Mouse (Mus musculus): Measurements from ENCODE around the gene Senp2. TPM values are rescaled to one million over a fixed set of nuclear protein-coding genes. Genes with fewer than 3 reads are reported as not detected.
"Not testable (repeated sequence)": the region's sequence is repeated elsewhere in the genome, so short reads cannot be mapped to it uniquely, and the experiment has no call there.

Senp2 gene
- total RNA-seq (2022), result 10 to 100 TPM; 76.1 to 92.0 (median 84.2) TPM

GRCm38 (mm10) chr16:22009099-22009584, at the start of gene Senp2:
Gene Senp2 (plus strand): TSS chr16:22009484.
- peak; percentile 100 for DNase-seq (ENCODE audit: low spot score in 2 of 2)

DNA sequence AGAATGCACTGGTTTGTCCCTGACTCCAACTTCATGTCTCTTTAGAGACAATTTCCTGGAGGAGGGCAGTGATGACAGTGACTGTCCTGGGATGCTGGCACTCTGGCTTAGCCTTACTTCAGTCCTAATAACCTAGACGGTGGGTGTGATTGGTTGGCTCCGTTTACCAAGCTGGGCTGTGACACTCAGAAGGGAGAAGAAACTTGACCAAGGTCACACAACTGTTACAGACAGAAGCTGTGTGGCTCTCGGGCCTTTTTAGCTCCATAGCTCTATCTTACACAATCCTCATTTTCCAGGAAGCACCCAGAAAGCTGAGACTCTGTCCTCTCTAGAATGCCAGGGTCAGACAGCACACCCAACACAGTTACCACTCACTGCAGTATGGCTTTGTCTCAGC, 43.7 kb upstream of the Senp2 start:
- DNase-seq (ENCODE audit: low spot score in 2 of 2), result no peak

- no peak for DNase-seq (ENCODE audit: low spot score in 2 of 2)
Measured at GRCm38 (mm10) chr16:21969874-21970273, 39.4 kb upstream of the Senp2 start.

DNA sequence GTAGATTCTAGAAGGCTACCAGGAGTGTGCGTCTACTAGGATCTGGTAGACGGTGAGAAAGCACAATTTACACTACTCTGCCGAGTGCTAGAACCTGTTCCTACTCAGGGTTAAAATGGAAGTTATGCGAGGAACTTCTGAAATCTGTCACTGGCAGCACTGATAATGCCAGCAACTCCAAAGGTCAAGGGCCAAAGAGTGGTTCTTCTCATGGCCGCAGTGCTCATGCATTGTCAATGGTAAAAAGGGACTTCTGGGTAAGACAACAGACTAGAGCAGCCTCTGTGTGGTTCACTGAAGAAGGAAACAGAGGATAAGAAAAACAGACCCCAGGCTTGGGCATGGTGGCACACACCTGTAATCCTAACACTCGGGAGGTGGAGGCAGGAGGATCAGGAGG, 38.7 kb upstream of the Senp2 start:
- DNase-seq (ENCODE audit: low spot score in 2 of 2), result no peak

DNA sequence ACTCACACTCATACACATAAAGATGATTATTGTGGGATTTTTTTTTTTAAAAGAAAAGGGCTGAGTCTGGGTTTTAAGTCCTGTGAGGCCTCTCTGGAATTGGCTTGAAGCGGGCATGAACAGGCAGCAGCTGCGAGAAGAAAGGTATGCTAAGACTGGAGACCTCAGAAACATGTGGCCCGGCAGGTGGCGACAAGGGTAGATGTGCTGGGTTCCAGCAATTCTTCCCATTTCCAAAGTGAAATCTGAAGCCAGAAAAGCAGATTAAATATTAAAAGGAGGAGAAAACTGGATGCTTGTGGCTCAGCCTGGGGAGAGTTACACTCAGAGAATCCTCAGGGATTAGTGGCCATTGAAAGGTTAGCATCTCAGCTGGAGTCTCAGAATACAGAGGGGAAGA, 37.8 kb upstream of the Senp2 start:
- DNase-seq (ENCODE audit: low spot score in 2 of 2), result no peak

- no peak for DNase-seq (ENCODE audit: low spot score in 2 of 2)
Measured at GRCm38 (mm10) chr16:21976203-21976602, 33.1 kb upstream of the Senp2 start.

DNA sequence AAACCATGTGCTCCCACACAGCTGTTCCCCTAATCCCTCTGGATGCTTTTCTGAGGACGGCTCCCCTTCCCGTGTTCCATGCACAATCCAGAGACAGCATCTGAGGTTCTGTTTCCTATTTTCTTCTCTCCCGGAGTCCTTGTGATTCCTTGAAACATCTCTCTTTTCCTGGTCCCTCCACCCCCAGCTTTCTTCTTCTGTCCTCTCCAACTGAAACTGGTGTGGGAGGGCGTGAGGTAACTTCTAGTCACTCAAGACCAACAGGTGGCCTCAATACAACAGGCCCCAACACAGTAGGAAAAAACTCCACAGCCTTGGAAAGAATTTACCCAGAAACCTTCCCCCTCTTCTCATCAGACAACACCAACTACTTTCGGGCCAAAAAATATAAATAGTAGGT, 31.9 kb upstream of the Senp2 start:
- DNase-seq (ENCODE audit: low spot score in 2 of 2), result no peak

DNA sequence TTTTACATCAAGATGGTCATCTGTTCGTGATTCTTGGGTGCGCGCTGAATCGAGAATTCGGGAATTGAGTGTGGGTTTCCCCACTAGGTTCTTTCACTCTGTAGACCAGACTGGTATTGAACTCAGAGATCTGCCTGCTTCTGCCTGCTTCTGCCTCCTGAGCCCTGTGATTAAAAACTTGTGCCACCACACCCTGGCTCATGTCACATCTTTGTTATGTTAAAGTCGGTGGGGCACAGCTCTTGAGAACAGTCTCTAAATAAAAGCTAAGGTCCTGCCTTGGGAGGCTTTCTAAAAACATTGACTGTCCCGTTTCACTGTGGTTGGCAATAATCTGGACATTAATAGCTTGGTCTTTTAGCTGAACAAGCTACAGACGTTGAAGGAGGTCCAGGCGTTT, 26.1 kb upstream of the Senp2 start:
- no peak for DNase-seq (ENCODE audit: low spot score in 2 of 2)

GRCm38 (mm10) chr16:21983581-21983980, 25.7 kb upstream of the Senp2 start:
- DNase-seq (ENCODE audit: low spot score in 2 of 2), result no peak

- no peak for DNase-seq (ENCODE audit: low spot score in 2 of 2)
Measured at GRCm38 (mm10) chr16:21984091-21984490, 25.2 kb upstream of the Senp2 start.

GRCm38 (mm10) chr16:21986191-21986590, 23.1 kb upstream of the Senp2 start:
- DNase-seq (ENCODE audit: low spot score in 2 of 2), result no peak

- DNase-seq (ENCODE audit: low spot score in 2 of 2), result no peak
Measured at GRCm38 (mm10) chr16:21987956-21988355, 21.3 kb upstream of the Senp2 start.

DNA sequence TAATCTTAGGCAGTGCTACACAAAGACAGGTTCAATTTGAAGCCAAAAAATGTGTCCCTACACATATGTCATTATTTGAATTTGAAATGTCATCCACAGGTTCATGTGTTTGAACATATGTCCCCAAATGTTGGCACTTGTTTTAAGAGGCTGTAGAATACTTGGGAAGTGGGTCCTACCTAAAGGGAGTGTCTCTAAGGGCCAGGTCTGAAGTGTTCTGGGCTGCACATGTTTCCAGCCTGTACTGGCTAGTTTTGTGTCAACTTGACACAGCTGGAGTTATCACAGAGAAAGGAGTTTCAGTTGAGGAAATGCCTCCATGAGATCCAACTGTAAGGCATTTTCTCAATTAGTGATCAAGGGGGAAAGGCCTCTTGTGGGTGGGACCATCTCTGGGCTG, 18.4 kb upstream of the Senp2 start:
- DNase-seq (ENCODE audit: low spot score in 2 of 2), result not testable (repeated sequence)

GRCm38 (mm10) chr16:21991774-21992173, 17.5 kb upstream of the Senp2 start:
- DNase-seq (ENCODE audit: low spot score in 2 of 2), result no peak

DNA sequence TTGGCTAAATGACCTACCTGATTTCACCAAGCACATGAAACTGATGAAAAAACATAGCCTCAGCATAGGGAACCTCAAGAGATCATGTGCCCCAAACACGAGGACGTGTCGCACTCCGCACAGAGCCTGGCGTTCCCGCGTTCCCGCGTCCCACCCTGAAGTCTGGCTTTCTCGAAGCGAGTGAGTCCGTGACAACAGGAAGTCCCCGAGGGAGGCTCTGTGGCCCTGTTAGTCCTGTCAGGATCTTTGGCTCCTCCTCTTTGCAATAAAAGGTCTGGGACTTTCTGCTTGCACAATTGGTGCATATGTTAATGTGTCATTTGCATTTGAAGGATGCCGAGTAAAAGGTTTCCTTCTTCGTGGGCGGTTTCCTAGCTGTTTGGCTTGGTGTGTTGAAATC, 14.0 kb upstream of the Senp2 start, which contains the start of gene Liph:
Gene Liph (minus strand): TSS at position 360 of the 400 bp plus-strand sequence.
- DNase-seq (ENCODE audit: low spot score in 2 of 2), result no peak

- DNase-seq (ENCODE audit: low spot score in 2 of 2), result no peak
Measured at GRCm38 (mm10) chr16:21996402-21996801, 12.9 kb upstream of the Senp2 start.

DNA sequence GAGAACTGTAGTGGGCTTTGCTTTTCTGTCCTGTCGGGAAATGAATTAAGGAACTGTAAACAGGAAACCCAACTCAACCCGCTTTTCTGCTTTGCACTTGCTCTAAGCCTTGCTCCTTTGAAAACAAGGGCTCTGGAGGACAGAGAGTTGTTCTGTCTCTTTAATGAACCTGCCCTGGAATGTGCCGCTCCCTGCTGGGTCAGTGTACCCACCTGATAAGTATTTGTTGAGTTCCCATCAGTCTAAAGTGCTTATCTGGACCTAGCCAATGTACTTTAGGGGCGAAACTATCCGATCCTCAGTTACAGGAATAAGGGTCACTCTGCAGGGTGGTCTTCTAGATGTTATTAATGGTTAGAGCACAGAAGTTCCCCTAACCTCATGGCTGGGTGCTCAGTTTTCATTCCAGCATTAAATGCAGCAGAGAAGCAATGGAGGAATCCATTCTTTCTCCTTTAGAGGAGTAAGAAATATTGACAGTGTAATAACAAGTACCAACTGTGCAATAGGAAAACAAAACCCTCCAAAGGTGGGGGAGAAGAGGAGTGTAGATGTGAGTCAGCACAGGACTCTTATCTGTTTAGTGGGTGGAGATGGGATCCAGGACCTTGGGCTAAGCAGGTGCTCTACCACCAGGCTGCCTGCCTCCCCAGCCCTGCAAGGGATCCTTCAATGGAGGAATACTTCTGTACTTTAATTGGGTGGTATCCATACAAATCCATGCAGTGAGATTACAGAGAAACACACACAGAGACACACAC, 12.2 kb upstream of the Senp2 start:
- no peak for DNase-seq (ENCODE audit: low spot score in 2 of 2)

GRCm38 (mm10) chr16:21998061-21998460, 11.2 kb upstream of the Senp2 start:
- no peak for DNase-seq (ENCODE audit: low spot score in 2 of 2)

- DNase-seq (ENCODE audit: low spot score in 2 of 2), result no peak
Measured at GRCm38 (mm10) chr16:21999941-22000690, 9.2 kb upstream of the Senp2 start.

- no peak for DNase-seq (ENCODE audit: low spot score in 2 of 2)
Measured at GRCm38 (mm10) chr16:22001172-22001571, 8.1 kb upstream of the Senp2 start.

GRCm38 (mm10) chr16:22001606-22002005, 7.7 kb upstream of the Senp2 start:
- no peak for DNase-seq (ENCODE audit: low spot score in 2 of 2)

- no peak for DNase-seq (ENCODE audit: low spot score in 2 of 2)
Measured at GRCm38 (mm10) chr16:22009596-22009995, 312 bp downstream of the Senp2 start.

DNA sequence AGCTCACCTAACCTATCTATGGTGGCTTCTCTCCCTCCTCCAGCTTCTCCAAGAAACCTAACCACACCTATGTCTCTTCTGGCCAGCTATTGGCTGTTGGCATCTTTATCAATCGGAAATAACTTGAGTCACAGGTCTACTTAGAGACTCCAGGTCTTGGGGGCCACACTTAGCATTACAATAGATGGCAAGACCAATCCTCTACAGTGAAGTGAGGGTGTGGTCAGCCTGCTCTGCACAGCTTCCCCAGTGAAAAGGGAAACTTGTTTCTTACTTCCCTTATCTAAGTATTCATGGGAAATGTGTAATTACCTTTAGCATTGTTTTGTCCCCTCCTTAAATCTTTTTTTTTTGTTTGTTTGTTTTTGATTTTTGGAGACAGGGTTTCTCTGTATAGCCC, 6.3 kb downstream of the Senp2 start:
- no peak for DNase-seq (ENCODE audit: low spot score in 2 of 2)
